Mouse (Mus musculus): ENCODE measurements at regions not wholly inside any gene's neighbourhood (a gene's known extent, or its start where the extent isn't known, plus 50 kb on each side); places are given as distances from the start of the nearest gene placed in this dataset.

- H3K27me3 ChIP-seq: no peaks in the 10 kb centered on the region
- no peak overlapping the region for H3K9ac ChIP-seq
- no peaks in the 10 kb centered on the region for H3K4me1 ChIP-seq
- ATAC-seq (ENCODE audit: insufficient number of reproducible peaks, low FRiP score, low TSS enrichment, low read depth): peak; percentile 74; the same call in 1 of the 2 replicates
- no peaks in the 10 kb centered on the region for H3K36me3 ChIP-seq
- no peak overlapping the region; the same call in 1 of the 2 replicates for H3K27ac ChIP-seq
- H3K4me3 ChIP-seq: no peak overlapping the region
- H3K9me3 ChIP-seq: no peaks in the 10 kb centered on the region
- no peak overlapping the region for H3K4me2 ChIP-seq
Measured at GRCm38 (mm10) chr9:88274040-88274439, 53.0 kb upstream of the Nt5e start.

GRCm38 (mm10) chr9:88274681-88275336, 52.2 kb upstream of the Nt5e start:
- no peaks in the 10 kb centered on the region for H3K9me3 ChIP-seq
- H3K36me3 ChIP-seq: no peaks in the 10 kb centered on the region
- no peak overlapping the region for H3K4me3 ChIP-seq
- ATAC-seq (ENCODE audit: insufficient number of reproducible peaks, low FRiP score, low TSS enrichment, low read depth): no peak
- no peak overlapping the region for H3K27ac ChIP-seq
- H3K4me1 ChIP-seq: no peaks in the 10 kb centered on the region
- no peaks in the 10 kb centered on the region for H3K27me3 ChIP-seq
- H3K9ac ChIP-seq: no peak overlapping the region
- H3K4me2 ChIP-seq: no peak overlapping the region
- WGBS: 56% methylated on average over 3 of the region's 3 CpGs

GRCm38 (mm10) chr9:88276023-88276568, 50.9 kb upstream of the Nt5e start:
- H3K4me1 ChIP-seq: no peaks in the 10 kb centered on the region
- no peak overlapping the region for H3K27ac ChIP-seq
- no peak overlapping the region for H3K9ac ChIP-seq
- H3K4me3 ChIP-seq: no peak overlapping the region
- no peaks in the 10 kb centered on the region for H3K27me3 ChIP-seq
- 84% methylated on average over 3 of the region's 3 CpGs for WGBS
- no peaks in the 10 kb centered on the region for H3K36me3 ChIP-seq
- H3K9me3 ChIP-seq: no peaks in the 10 kb centered on the region
- ATAC-seq (ENCODE audit: insufficient number of reproducible peaks, low FRiP score, low TSS enrichment, low read depth): no peak
- H3K4me2 ChIP-seq: no peak overlapping the region

GRCm38 (mm10) chr9:88277031-88277430, 50.0 kb upstream of the Nt5e start:
- Histone ChIP-seq H3K4me3 (no peak overlapping the region), H3K9me3 (no peaks in the 10 kb centered on the region), H3K36me3 (no peaks in the 10 kb centered on the region), H3K9ac (no peak overlapping the region), H3K4me2 (no peak overlapping the region), H3K27ac (no peak overlapping the region), H3K27me3 (no peaks in the 10 kb centered on the region), H3K4me1 (no peaks in the 10 kb centered on the region)
- ATAC-seq (ENCODE audit: insufficient number of reproducible peaks, low FRiP score, low TSS enrichment, low read depth): no peak
- WGBS: 83% methylated on average over 6 of the region's 6 CpGs

Data from limb, embryonic 15.5 days (tissue).